In genomic region chr5:65537420-65538071, GRCm38 (mm10) we compare ENCODE assay signal across 9 mouse cellular contexts. TPM values are rescaled to one million over a fixed set of nuclear protein-coding genes. Genes with fewer than 3 reads are reported as not detected.
DNase-seq lines count a peak whose midpoint lies in the region; ATAC-seq and TF ChIP-seq lines count a peak whose summit lies in the region.
"Had no signal": no experiment of that assay in that cellular context is flagged by ENCODE, and none has a peak within 500 bp of the region (broad histone marks: within the 10 kb centered on the region; RNA-seq: fewer than 3 reads in every experiment).

No protein-coding gene starts in this region.

- no peaks in the 10 kb centered on the region for H3K27me3 ChIP-seq in MEL (ENCODE audit: control insufficient read depth in 1 of 2, insufficient read depth in 2 of 2, low read length in 2 of 2)
- no peaks in the 10 kb centered on the region for H3K27me3 ChIP-seq in embryonic facial prominence, embryonic 11.5 days (ENCODE audit: control insufficient read depth, insufficient read depth, low read length)
- H3K27me3 ChIP-seq in hindbrain, embryonic 10.5 days (ENCODE audit: insufficient read depth, poor library complexity, severe bottlenecking), result no peaks in the 10 kb centered on the region
- no peaks in the 10 kb centered on the region for H3K27me3 ChIP-seq in limb, embryonic 15.5 days
- no peaks in the 10 kb centered on the region for H3K27me3 ChIP-seq in midbrain, embryonic 12.5 days
- H3K27me3 ChIP-seq in stomach, embryonic 15.5 days (replicated peaks), result no peaks in the 10 kb centered on the region

- no peak for TF ChIP-seq EP300 in MEL (IDR thresholded peaks at IDR 0.05; ENCODE audit: low read depth in 1 of 2, low read length in 2 of 2)

- peaks cover 49% of the 10 kb centered on the region for H3K79me2 ChIP-seq in MEL (ENCODE audit: control insufficient read depth, insufficient read depth, low read length, poor library complexity)

- TF ChIP-seq POLR2A in MEL (IDR thresholded peaks at IDR 0.05; ENCODE audit: control insufficient read depth in 1 of 2, insufficient read depth in 1 of 2, low read depth in 1 of 2, low read length in 2 of 2, poor library complexity in 1 of 2), result no peak

- peak; percentile 72 for ATAC-seq in embryonic facial prominence, embryonic 11.5 days (replicated peaks; ENCODE audit: insufficient number of reproducible peaks, low FRiP score, low TSS enrichment, low read depth)
- ATAC-seq in limb, embryonic 15.5 days (ENCODE audit: insufficient number of reproducible peaks, low FRiP score, low TSS enrichment, low read depth), result peak; percentile 46
- peak; percentile 81 for ATAC-seq in midbrain, embryonic 12.5 days (ENCODE audit: low FRiP score, low read depth)
- ATAC-seq in stomach, embryonic 15.5 days (ENCODE audit: insufficient read depth, low FRiP score, low read depth), result peak; percentile 57

- H3K36me3 ChIP-seq in MEL (ENCODE audit: control insufficient read depth in 1 of 2, insufficient read depth in 2 of 2, low read length in 2 of 2), result peaks cover 2 to 40% of the 10 kb centered on the region in 2 experiments
- H3K36me3 ChIP-seq in embryonic facial prominence, embryonic 11.5 days (replicated peaks; ENCODE audit: control insufficient read depth, insufficient read depth, low read depth, low read length), result no peaks in the 10 kb centered on the region
- H3K36me3 ChIP-seq in hindbrain, embryonic 10.5 days, result peaks cover 21% of the 10 kb centered on the region; the same call in 1 of the 2 replicates
- no peaks in the 10 kb centered on the region for H3K36me3 ChIP-seq in limb, embryonic 15.5 days
- H3K36me3 ChIP-seq in midbrain, embryonic 12.5 days, result no peaks in the 10 kb centered on the region
- H3K36me3 ChIP-seq in stomach, embryonic 15.5 days, result no peaks in the 10 kb centered on the region

- peak overlapping the region; percentile 92 for H3K27ac ChIP-seq in MEL (ENCODE audit: control insufficient read depth, low read depth, low read length)
- peak overlapping the region; percentile 99 for H3K27ac ChIP-seq in embryonic facial prominence, embryonic 11.5 days (replicated peaks; ENCODE audit: low read depth, low read length)
- H3K27ac ChIP-seq in hindbrain, embryonic 10.5 days, result peak overlapping the region; percentile 99
- peak overlapping the region; percentile 98 for H3K27ac ChIP-seq in limb, embryonic 15.5 days
- H3K27ac ChIP-seq in midbrain, embryonic 12.5 days (replicated peaks), result peak overlapping the region; percentile 99
- peak overlapping the region; percentile 98 for H3K27ac ChIP-seq in stomach, embryonic 15.5 days

- TF ChIP-seq CTCF in MEL (IDR thresholded peaks at IDR 0.05 in 2 of 3, conservative IDR thresholded peaks at IDR 0.05 in 1 of 3; ENCODE audit: control insufficient read depth in 1 of 3, insufficient read depth in 1 of 3, low read depth in 2 of 3, low read length in 3 of 3, poor library complexity in 1 of 3, severe bottlenecking in 1 of 3), result no peak

- peaks cover 11 to 21% of the 10 kb centered on the region in 2 experiments for H3K4me1 ChIP-seq in MEL (ENCODE audit: control insufficient read depth in 1 of 2, insufficient read depth in 2 of 2, low read length in 2 of 2)
- H3K4me1 ChIP-seq in embryonic facial prominence, embryonic 11.5 days (ENCODE audit: control insufficient read depth, insufficient read depth, low read length), result no peaks in the 10 kb centered on the region
- H3K4me1 ChIP-seq in hindbrain, embryonic 10.5 days (replicated peaks), result peaks cover 18% of the 10 kb centered on the region
- peaks cover 13% of the 10 kb centered on the region for H3K4me1 ChIP-seq in limb, embryonic 15.5 days
- H3K4me1 ChIP-seq in midbrain, embryonic 12.5 days, result peaks cover 20% of the 10 kb centered on the region
- H3K4me1 ChIP-seq in stomach, embryonic 15.5 days, result peaks cover 5% of the 10 kb centered on the region; the same call in 1 of the 2 replicates

- H3K4me3 ChIP-seq in MEL (ENCODE audit: control insufficient read depth in 1 of 2, insufficient read depth in 1 of 2, low read depth in 2 of 2, low read length in 2 of 2), result peak overlapping the region; percentile 82 to 100
- H3K4me3 ChIP-seq in embryonic facial prominence, embryonic 11.5 days (ENCODE audit: low read depth, low read length), result peak overlapping the region; percentile 98
- H3K4me3 ChIP-seq in hindbrain, embryonic 10.5 days, result peak overlapping the region; percentile 96
- H3K4me3 ChIP-seq in limb, embryonic 15.5 days, result peak overlapping the region; percentile 87
- H3K4me3 ChIP-seq in midbrain, embryonic 12.5 days, result peak overlapping the region; percentile 93
- H3K4me3 ChIP-seq in stomach, embryonic 15.5 days (replicated peaks), result peak overlapping the region; percentile 74

- peak overlapping the region; percentile 98 for H3K9ac ChIP-seq in MEL (ENCODE audit: control insufficient read depth, low read depth, low read length, poor library complexity, severe bottlenecking)
- peak overlapping the region; percentile 98 for H3K9ac ChIP-seq in embryonic facial prominence, embryonic 11.5 days (replicated peaks; ENCODE audit: low read length)
- peak overlapping the region; percentile 93 for H3K9ac ChIP-seq in limb, embryonic 15.5 days
- peak overlapping the region; percentile 99 for H3K9ac ChIP-seq in midbrain, embryonic 12.5 days (replicated peaks)
- H3K9ac ChIP-seq in stomach, embryonic 15.5 days, result peak overlapping the region; percentile 81

- DNase-seq in heart, adult 8-10 months (ENCODE audit: low spot score), result peak; percentile 14
- DNase-seq in heart, postnatal 25 days (ENCODE audit: low spot score), result no peak
- DNase-seq in MEL (ENCODE audit: low read depth, low spot score), result no peak
- DNase-seq in embryonic facial prominence, embryonic 11.5 days (ENCODE audit: low spot score), result peak; percentile 82
- DNase-seq in hindbrain, embryonic 10.5 days (ENCODE audit: low spot score), result peak; percentile 77

- peak overlapping the region; percentile 72 for H3K4me2 ChIP-seq in embryonic facial prominence, embryonic 11.5 days (ENCODE audit: low read depth, low read length)
- peak overlapping the region; percentile 57 for H3K4me2 ChIP-seq in limb, embryonic 15.5 days
- peak overlapping the region; percentile 60 for H3K4me2 ChIP-seq in midbrain, embryonic 12.5 days (replicated peaks)
- H3K4me2 ChIP-seq in stomach, embryonic 15.5 days, result peak overlapping the region; percentile 58

- TF ChIP-seq RAD21 in MEL (IDR thresholded peaks at IDR 0.05; ENCODE audit: low read depth, low read length), result no peak

- H3K9me3 ChIP-seq in MEL (replicated peaks; ENCODE audit: insufficient read depth, low read length), result no peaks in the 10 kb centered on the region
- H3K9me3 ChIP-seq in embryonic facial prominence, embryonic 11.5 days (replicated peaks; ENCODE audit: control insufficient read depth, low read length), result no peaks in the 10 kb centered on the region
- no peaks in the 10 kb centered on the region for H3K9me3 ChIP-seq in hindbrain, embryonic 10.5 days
- H3K9me3 ChIP-seq in limb, embryonic 15.5 days, result no peaks in the 10 kb centered on the region
- no peaks in the 10 kb centered on the region for H3K9me3 ChIP-seq in midbrain, embryonic 12.5 days
- no peaks in the 10 kb centered on the region for H3K9me3 ChIP-seq in stomach, embryonic 15.5 days

- intact Hi-C loops in heart, postnatal 25 days (cut with DNase I), result loop anchor here (2.0 to 5.0 kb wide), 3 partner anchors 45 to 225 kb away; partner anchors contain the start of genes Gm43552, N4bp2 and Ugdh

- under 1% methylated on average over 37 of the region's 59 CpGs for WGBS in embryonic facial prominence, embryonic 11.5 days
- under 1% methylated on average over 58 of the region's 59 CpGs for WGBS in hindbrain, embryonic 10.5 days
- WGBS in limb, embryonic 15.5 days, result under 1% methylated on average over 41 of the region's 59 CpGs
- WGBS in midbrain, embryonic 12.5 days, result under 1% methylated on average over 49 of the region's 59 CpGs
- under 1% methylated on average over 53 of the region's 59 CpGs for WGBS in stomach, embryonic 15.5 days

RNA-seq across cellular contexts. Expression of gene Ube2k, which starts 0.5 kb away (rescaled TPM):
- 10 to 100 TPM; 51.6 to 68.1 (median 54.5) TPM for total RNA-seq in heart, adult 8-10 months (2022)
- total RNA-seq in heart, postnatal 25 days (2021), result 10 to 100 TPM; 70.4 to 70.9 TPM
- total RNA-seq in MEL (2012; rRNA removed), result 52.9 and 65.5 TPM in 2 replicates
- 100 to 1,000 TPM in 1 of 2 experiments, not detected in 1; 231 TPM for polyA plus RNA-seq in MEL (2012; ENCODE audit: insufficient read depth in 1 of 2, insufficient read length in 2 of 2, low read depth in 1 of 2, low replicate concordance in 2 of 2, missing spikeins in 1 of 2)
- 164 and 170 TPM in 2 replicates for polyA plus RNA-seq in embryonic facial prominence, embryonic 11.5 days (2014; fragmentation: Nextera tagmentation; extraction: Ambion mirVana)
- 182 and 190 TPM in 2 replicates for polyA plus RNA-seq in hindbrain, embryonic 10.5 days (2016; fragmentation: Nextera tagmentation; extraction: Ambion mirVana)
- polyA plus RNA-seq in limb, embryonic 15.5 days (2015; fragmentation: Nextera tagmentation; extraction: Ambion mirVana), result 169 and 171 TPM in 2 replicates
- polyA plus RNA-seq in midbrain, embryonic 12.5 days (2016; fragmentation: Nextera tagmentation; extraction: Ambion mirVana), result 175 and 178 TPM in 2 replicates
- polyA plus RNA-seq in stomach, embryonic 15.5 days (2015; fragmentation: Nextera tagmentation; extraction: Ambion mirVana), result 174 and 176 TPM in 2 replicates

RNA-seq across cellular contexts. Expression of gene Smim14, which starts 0.6 kb away (rescaled TPM):
- 100 to 1,000 TPM in 1 of 4 experiments, 10 to 100 TPM in 3; 92.2 to 104 (median 96.7) TPM for total RNA-seq in heart, adult 8-10 months (2022)
- 100 to 1,000 TPM in 1 of 2 experiments, 10 to 100 TPM in 1; 91.5 to 105 TPM for total RNA-seq in heart, postnatal 25 days (2021)
- 17.9 and 18.8 TPM in 2 replicates for total RNA-seq in MEL (2012; rRNA removed)
- 10 to 100 TPM in 1 of 2 experiments, not detected in 1; 29.8 TPM for polyA plus RNA-seq in MEL (2012; ENCODE audit: insufficient read depth in 1 of 2, insufficient read length in 2 of 2, low read depth in 1 of 2, low replicate concordance in 2 of 2, missing spikeins in 1 of 2)
- 77.6 and 82.5 TPM in 2 replicates for polyA plus RNA-seq in embryonic facial prominence, embryonic 11.5 days (2014; fragmentation: Nextera tagmentation; extraction: Ambion mirVana)
- polyA plus RNA-seq in hindbrain, embryonic 10.5 days (2016; fragmentation: Nextera tagmentation; extraction: Ambion mirVana), result 74.4 and 106 TPM in 2 replicates
- 150 and 154 TPM in 2 replicates for polyA plus RNA-seq in limb, embryonic 15.5 days (2015; fragmentation: Nextera tagmentation; extraction: Ambion mirVana)
- polyA plus RNA-seq in midbrain, embryonic 12.5 days (2016; fragmentation: Nextera tagmentation; extraction: Ambion mirVana), result 117 and 118 TPM in 2 replicates
- polyA plus RNA-seq in stomach, embryonic 15.5 days (2015; fragmentation: Nextera tagmentation; extraction: Ambion mirVana), result 161 and 177 TPM in 2 replicates

RNA-seq across cellular contexts. Expression of gene Gm43552, which starts 44.9 kb away (rescaled TPM):
- total RNA-seq in heart, adult 8-10 months (2022), result 1 to 10 TPM in 2 of 4 experiments, not detected in 2; 3.1 to 6.3 TPM
- total RNA-seq in heart, postnatal 25 days (2021), result not detected
- total RNA-seq in MEL (2012; rRNA removed), result not detected in 2 replicates
- 1 to 10 TPM in 1 of 2 experiments, not detected in 1; 1.7 TPM for polyA plus RNA-seq in MEL (2012; ENCODE audit: insufficient read depth in 1 of 2, insufficient read length in 2 of 2, low read depth in 1 of 2, low replicate concordance in 2 of 2, missing spikeins in 1 of 2)
- not detected in 2 replicates for polyA plus RNA-seq in embryonic facial prominence, embryonic 11.5 days (2014; fragmentation: Nextera tagmentation; extraction: Ambion mirVana)
- not detected in 2 replicates for polyA plus RNA-seq in hindbrain, embryonic 10.5 days (2016; fragmentation: Nextera tagmentation; extraction: Ambion mirVana)
- polyA plus RNA-seq in limb, embryonic 15.5 days (2015; fragmentation: Nextera tagmentation; extraction: Ambion mirVana), result not detected in 2 replicates
- not detected in 2 replicates for polyA plus RNA-seq in midbrain, embryonic 12.5 days (2016; fragmentation: Nextera tagmentation; extraction: Ambion mirVana)
- polyA plus RNA-seq in stomach, embryonic 15.5 days (2015; fragmentation: Nextera tagmentation; extraction: Ambion mirVana), result 1.8 TPM in 1 of 2 replicates, not detected in the other
- total RNA-seq: left cerebral cortex, postnatal 25 days had no signal

Comparison
In these comparisons a context has a peak if more than half of its experiments do, and no peak if none do; other contexts are left out.
1. DNase-seq: peak in heart, adult 8-10 months (single experiment), embryonic facial prominence, embryonic 11.5 days (single experiment) and hindbrain, embryonic 10.5 days (single experiment); none in heart, postnatal 25 days (single experiment) and MEL (single experiment).
2. Peak in every context shown above with its lines, with median percentiles within 50 percentile points of each other: H3K27ac ChIP-seq, H3K4me3 ChIP-seq, H3K9ac ChIP-seq, ATAC-seq and H3K4me2 ChIP-seq.